Mouse (Mus musculus) limb, embryonic 15.5 days (tissue): Measurements from ENCODE around the gene Lhfpl5. TPM values are rescaled to one million over a fixed set of nuclear protein-coding genes. Genes with fewer than 3 reads are reported as not detected.

Source experiments
- ATAC-seq: fragments of 200-750 bp; cut with Nextera tagmentation; 2 replicates; pipeline ENCODE4 v1.8.0; 2017; ENCODE audit warnings: low read depth, moderate TSS enrichment; ENCODE audit not compliant: insufficient number of reproducible peaks, low FRiP score, low TSS enrichment
- H3K27ac ChIP-seq: fragments of 300-500 bp; sonication (generic); 2 replicates; pipeline ENCODE4 v1.5.1; 2015; ENCODE audit warnings: moderate library complexity, mild to moderate bottlenecking, inconsistent platforms
- H3K27me3 ChIP-seq: fragments of 300-500 bp; sonication (generic); 2 replicates; pipeline ENCODE4 v1.6.1; 2015; ENCODE audit warnings: inconsistent platforms
- H3K36me3 ChIP-seq: fragments of 300-500 bp; sonication (generic); 2 replicates; pipeline ENCODE4 v1.6.1; 2015; ENCODE audit warnings: inconsistent platforms
- H3K4me1 ChIP-seq: fragments of 300-500 bp; sonication (generic); 2 replicates; pipeline ENCODE4 v1.6.1; 2015; ENCODE audit warnings: inconsistent platforms
- H3K4me2 ChIP-seq: fragments of 300-500 bp; sonication (generic); 2 replicates; pipeline ENCODE4 v1.6.1; 2015; ENCODE audit warnings: mild to moderate bottlenecking, inconsistent platforms
- H3K4me3 ChIP-seq: fragments of 300-500 bp; sonication (generic); 2 replicates; pipeline ENCODE4 v1.5.1; 2015; ENCODE audit warnings: mild to moderate bottlenecking, inconsistent platforms
- H3K9ac ChIP-seq: fragments of 300-500 bp; sonication (generic); 2 replicates; pipeline ENCODE4 v1.6.1; 2015; ENCODE audit warnings: inconsistent platforms
- H3K9me3 ChIP-seq: fragments of 300-500 bp; sonication (generic); 2 replicates; pipeline ENCODE4 v1.6.1; 2016; ENCODE audit warnings: inconsistent platforms
- WGBS: fragments of 180-500 bp; shearing (Covaris S2); methylation state at CpG from one replicate; pipeline ENCODE4 v1.1.7; 2015; 5-methylcytosine and 5-hydroxymethylcytosine counted together
- microRNA-seq: library from miRNA; unstranded; fragments of <30 nt; microRNA quantifications from one replicate; pipeline ENCODE4, GENCODE M21; 2016
- polyA plus RNA-seq: library from polyadenylated mRNA; unstranded; fragments of >200 nt; fragmentation: Nextera tagmentation; extraction: Ambion mirVana; gene quantifications from 2 replicates; pipeline ENCODE4 v1.2.1, GENCODE M21; 2015

Lhfpl5 gene
- polyA plus RNA-seq, 1 experiment from 2014 or later: 0.60 TPM

DNA sequence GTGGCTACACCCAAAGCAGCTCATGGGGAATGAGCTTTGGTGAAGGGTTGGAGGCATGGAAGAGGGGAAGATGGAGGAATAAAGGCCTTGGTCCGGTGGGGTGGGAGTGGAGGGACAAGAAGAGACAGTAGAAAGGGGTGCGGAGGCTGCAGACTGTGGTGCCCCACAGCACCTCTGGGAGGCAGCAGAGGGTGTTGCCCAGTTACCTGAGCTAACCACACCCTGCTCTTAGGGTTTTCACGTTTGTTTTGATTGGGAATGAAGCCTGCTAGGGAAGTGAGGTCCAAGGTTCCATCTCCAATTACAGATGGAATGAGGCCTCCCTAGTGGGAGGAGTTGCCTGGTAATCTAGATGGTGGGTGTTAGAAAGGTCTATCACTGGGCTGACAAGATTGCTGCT lies 53.7 kb downstream of the Lhfpl5 start:
- Histone ChIP-seq H3K36me3 (no peaks in the 10 kb centered on the region), H3K27ac (peak overlapping the region; percentile 47; the same call in 1 of the 2 replicates), H3K9ac (no peak overlapping the region), H3K4me2 (no peak overlapping the region), H3K4me3 (no peak overlapping the region), H3K9me3 (no peaks in the 10 kb centered on the region), H3K4me1 (peaks cover 5% of the 10 kb centered on the region; the same call in 1 of the 2 replicates), H3K27me3 (no peaks in the 10 kb centered on the region; the same call in 1 of the 2 replicates)
- WGBS: 27% methylated on average over 3 of the region's 3 CpGs
- ATAC-seq: no peak

Small RNA genes within 50 kb of the gene (microRNA-seq; reads per million reads assigned to microRNA genes)
- gene Gm25195 (not detected), gene Mir6969 (not detected)

Other genes with a start within 250 kb of the Lhfpl5 start
- gene Rpl10a, start 247.2 kb upstream of the Lhfpl5 start, polyA plus RNA-seq: 509 and 665 TPM in 2 replicates
- gene Tead3, start 224.8 kb upstream of the Lhfpl5 start, polyA plus RNA-seq: 15.5 and 16.2 TPM in 2 replicates
- gene Tulp1, start 210.4 kb upstream of the Lhfpl5 start, polyA plus RNA-seq: 5.4 and 6.2 TPM in 2 replicates
- 29.8 and 42.1 TPM in 2 replicates for gene Fkbp5, start 58.1 kb upstream of the Lhfpl5 start, polyA plus RNA-seq
- not detected in 2 replicates for gene Armc12, start 44.8 kb upstream of the Lhfpl5 start, polyA plus RNA-seq
- gene Clpsl2, start 26.2 kb upstream of the Lhfpl5 start, polyA plus RNA-seq: not detected in 2 replicates
- 0.47 and 1.8 TPM in 2 replicates for gene Clps, start 14.9 kb upstream of the Lhfpl5 start, polyA plus RNA-seq
- 120 and 121 TPM in 2 replicates for gene Srpk1, start 47.1 kb downstream of the Lhfpl5 start, polyA plus RNA-seq
- 0.60 and 0.72 TPM in 2 replicates for gene Slc26a8, start 114.6 kb downstream of the Lhfpl5 start, polyA plus RNA-seq
- gene Mapk14, start 115.7 kb downstream of the Lhfpl5 start, polyA plus RNA-seq: 37.9 and 45.2 TPM in 2 replicates
- gene AC170998.1, start 150.4 kb downstream of the Lhfpl5 start, polyA plus RNA-seq: 1.9 and 2.4 TPM in 2 replicates
- gene Mapk13, start 193.7 kb downstream of the Lhfpl5 start, polyA plus RNA-seq: 126 and 130 TPM in 2 replicates
- 7.3 and 8.4 TPM in 2 replicates for gene Brpf3, start 225.4 kb downstream of the Lhfpl5 start, polyA plus RNA-seq